Mouse (Mus musculus): ENCODE data around the gene Olfr330. TPM values are rescaled to one million over a fixed set of nuclear protein-coding genes. Genes with fewer than 3 reads are reported as not detected.

Gene Olfr330
- total RNA-seq (2023) = not detected

DNA sequence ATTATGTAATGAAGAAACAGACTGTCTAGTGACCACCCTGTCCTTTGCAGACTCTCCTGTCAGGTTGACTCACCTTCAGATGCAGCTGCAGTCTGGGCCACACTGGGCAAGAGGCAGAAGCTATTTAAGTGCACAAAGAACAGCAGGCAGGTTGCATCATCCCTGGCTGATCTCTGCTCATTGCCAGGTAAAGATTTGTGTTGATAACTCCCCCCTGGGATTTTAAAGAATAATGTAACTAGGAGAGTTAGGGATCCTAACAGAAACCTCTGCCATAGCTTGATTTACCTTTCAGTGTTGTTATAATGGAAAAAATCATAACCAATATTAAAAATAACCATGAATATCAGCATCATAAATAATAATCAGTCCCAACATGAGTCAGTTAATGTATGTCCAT, at the start of gene Olfr330:
TSS of gene Olfr330 (minus strand) at position 101 of the 400 bp plus-strand sequence.

DNA sequence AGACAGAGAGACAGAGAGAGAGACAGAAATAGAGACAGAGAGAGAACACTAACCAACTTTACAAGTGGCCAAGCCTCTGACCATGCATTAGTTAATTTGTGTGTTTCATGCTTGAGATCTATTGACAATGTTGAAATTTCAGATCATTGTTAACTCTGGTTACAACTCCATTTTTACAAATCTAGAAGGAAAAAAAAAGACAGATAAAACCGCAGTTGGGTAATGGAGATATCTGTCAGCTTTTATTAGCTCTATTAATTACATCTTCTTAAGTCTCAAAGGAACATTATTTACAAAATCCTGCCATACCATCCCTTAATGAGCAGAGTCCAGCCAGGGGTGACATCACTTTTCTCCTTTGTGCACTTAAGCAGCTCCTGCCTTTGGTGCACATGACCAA, 42.8 kb upstream of the Olfr330 start, which contains the start of gene Olfr325:
TSS of gene Olfr325 (plus strand) at position 301 of the 400 bp plus-strand sequence.

DNA sequence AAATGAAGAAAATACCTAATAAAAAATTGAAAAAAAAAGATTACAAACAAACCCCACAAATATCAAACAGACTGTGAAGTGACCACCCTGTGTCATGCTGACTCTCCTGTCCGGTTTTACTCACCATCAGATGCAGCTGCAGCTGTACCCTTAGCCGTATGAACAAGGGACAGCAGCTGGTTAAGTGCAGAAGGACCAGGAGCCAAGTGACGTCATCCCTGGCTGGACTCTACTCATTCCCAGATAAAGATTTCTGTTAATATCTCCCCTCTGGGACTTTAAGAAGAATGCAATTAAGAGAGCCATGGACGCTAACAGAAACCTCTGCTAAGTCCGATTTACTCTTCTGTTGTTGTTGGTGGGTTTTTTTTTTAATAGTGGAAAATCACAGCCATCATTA, 35.8 kb upstream of the Olfr330 start, which contains the start of gene Olfr224:
TSS of gene Olfr224 (minus strand) at position 149 of the 400 bp plus-strand sequence.

DNA sequence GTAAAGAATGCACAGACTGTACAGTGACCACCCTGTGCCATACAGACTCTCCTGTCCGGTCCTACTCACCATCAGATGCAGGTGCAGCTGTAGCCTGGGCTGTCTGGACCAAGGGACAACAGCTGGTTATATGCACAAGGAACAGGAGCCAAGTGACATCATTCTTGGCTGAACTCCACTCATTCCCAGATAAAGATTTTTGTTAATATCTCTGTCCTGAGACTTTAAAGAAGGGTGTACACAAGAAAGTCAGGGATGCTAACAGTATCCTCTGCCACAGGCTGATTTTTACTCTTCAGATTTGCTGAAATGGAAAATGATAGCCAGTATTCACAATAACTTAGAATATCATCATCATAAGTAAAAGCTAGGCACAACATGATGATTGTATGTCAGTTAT, 20.9 kb upstream of the Olfr330 start, which contains the start of gene Olfr328:
TSS of gene Olfr328 (minus strand) at position 101 of the 400 bp plus-strand sequence.

DNA sequence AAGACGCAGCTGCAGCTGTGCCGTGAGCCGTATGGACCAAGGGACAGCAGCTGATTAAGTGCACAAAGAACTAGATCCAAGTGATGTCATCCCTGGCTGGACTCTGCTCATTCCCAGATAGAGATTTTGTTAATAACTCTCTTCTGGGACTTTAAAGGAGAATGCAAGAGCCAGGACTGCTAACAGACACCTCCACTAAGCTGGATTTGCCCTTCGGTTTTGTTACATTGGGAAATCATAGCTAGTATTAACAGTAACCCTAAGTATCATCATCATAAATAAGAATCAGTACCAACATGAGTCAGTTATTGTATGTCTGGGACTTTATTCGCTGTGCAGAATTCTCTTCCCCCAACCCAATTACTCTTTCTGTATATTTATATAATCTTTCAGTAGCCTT, 11.7 kb upstream of the Olfr330 start, which contains the start of gene Olfr329-ps:
TSS of gene Olfr329-ps (minus strand) at position 101 of the 400 bp plus-strand sequence.

DNA sequence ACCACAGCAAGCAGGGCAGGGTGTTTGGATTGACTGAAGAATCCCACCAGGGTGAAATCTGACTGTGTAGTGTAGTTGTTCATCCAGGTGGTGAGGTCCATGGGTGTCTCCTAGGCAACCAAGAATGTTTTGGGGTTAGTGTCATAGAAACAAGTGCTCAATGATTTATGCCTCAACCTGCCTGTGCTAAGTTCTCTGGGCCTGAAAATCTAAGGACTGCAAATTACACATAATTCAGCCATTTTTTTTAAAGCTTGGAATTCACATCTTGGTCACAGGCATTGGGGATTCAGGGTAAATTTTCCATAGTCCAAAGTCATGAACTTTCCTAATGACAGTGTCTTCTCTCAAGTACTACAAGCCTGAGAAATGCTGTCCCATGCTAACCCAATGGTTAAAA, 32.2 kb downstream of the Olfr330 start, which contains the start of gene Olfr331:
TSS of gene Olfr331 (minus strand) at position 101 of the 400 bp plus-strand sequence.

DNA sequence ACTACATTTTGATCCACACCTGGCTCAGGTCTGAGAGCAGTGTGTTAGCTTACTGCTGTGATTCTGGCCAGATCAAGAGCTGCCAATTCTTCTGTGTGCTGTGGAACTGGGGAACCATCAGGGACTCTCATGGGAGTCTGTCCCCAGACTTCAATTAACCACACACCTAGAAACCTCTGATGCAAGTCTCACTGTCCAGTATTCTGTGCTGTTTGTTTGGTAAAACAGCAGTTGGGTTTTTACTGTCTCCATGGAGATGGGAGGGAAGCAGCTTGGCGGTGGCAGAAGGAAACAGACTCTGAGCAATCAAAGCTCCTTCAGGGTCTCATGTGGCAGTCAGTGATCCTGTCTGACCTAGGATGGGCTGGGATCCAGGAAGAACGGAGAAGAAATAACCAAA, 42.2 kb downstream of the Olfr330 start, which contains the start of gene Olfr332:
TSS of gene Olfr332 (minus strand) at position 101 of the 400 bp plus-strand sequence.

Other genes with a start within 250 kb of the Olfr330 start
- gene Zfp692, start 227.8 kb downstream of the Olfr330 start, total RNA-seq (2023) = 30.7 TPM
- 41.1 TPM for gene Zfp672, start 204.5 kb downstream of the Olfr330 start, total RNA-seq (2023)
- gene Sh3bp5l, start 204.1 kb downstream of the Olfr330 start, total RNA-seq (2023) = 24.1 TPM
- gene Lypd8, start 155.8 kb downstream of the Olfr330 start, total RNA-seq (2023) = not detected
- gene 1810065E05Rik, start 113.7 kb downstream of the Olfr330 start, total RNA-seq (2023) = not detected
- gene Gm12253, start 102.3 kb downstream of the Olfr330 start, total RNA-seq (2023) = not detected
- gene Lypd9, start 81.9 kb downstream of the Olfr330 start, total RNA-seq (2023) = not detected
- gene Olfr30, start 72.6 kb downstream of the Olfr330 start, total RNA-seq (2023) = not detected
- not detected for gene Olfr332, start 42.3 kb downstream of the Olfr330 start, total RNA-seq (2023)
- gene Olfr331, start 32.3 kb downstream of the Olfr330 start, total RNA-seq (2023) = not detected
- not detected for gene Olfr329-ps, start 11.6 kb upstream of the Olfr330 start, total RNA-seq (2023)
- gene Olfr328, start 20.8 kb upstream of the Olfr330 start, total RNA-seq (2023) = 0.56 TPM
- not detected for gene Olfr224, start 35.7 kb upstream of the Olfr330 start, total RNA-seq (2023)
- not detected for gene Olfr325, start 42.9 kb upstream of the Olfr330 start, total RNA-seq (2023)
- gene Olfr324, start 60.3 kb upstream of the Olfr330 start, total RNA-seq (2023) = not detected
- not detected for gene 2210407C18Rik, start 81.2 kb upstream of the Olfr330 start, total RNA-seq (2023)
- gene Olfr323, start 95.7 kb upstream of the Olfr330 start, total RNA-seq (2023) = not detected
- gene Trim58, start 105.6 kb upstream of the Olfr330 start, total RNA-seq (2023) = 0.35 TPM
- gene Olfr322, start 123.9 kb upstream of the Olfr330 start, total RNA-seq (2023) = not detected
- not detected for gene Olfr320, start 146.3 kb upstream of the Olfr330 start, total RNA-seq (2023)
- gene Olfr319, start 164.3 kb upstream of the Olfr330 start, total RNA-seq (2023) = not detected
- 0.70 TPM for gene Olfr318, start 189.2 kb upstream of the Olfr330 start, total RNA-seq (2023)
- not detected for gene Olfr317, start 204.4 kb upstream of the Olfr330 start, total RNA-seq (2023)
- not detected for gene Olfr316, start 217.9 kb upstream of the Olfr330 start, total RNA-seq (2023)
- not detected for gene Olfr315, start 238.4 kb upstream of the Olfr330 start, total RNA-seq (2023)
- gene Olfr314, start 248.1 kb upstream of the Olfr330 start, total RNA-seq (2023) = not detected

Data from CD4-positive naive resting alpha-beta T cell, adult 76 days (primary cell).